Mouse (Mus musculus) kidney, adult 8-10 months (tissue): ENCODE results near the gene Ccdc43.
A peak's percentile ranks its signal among the peaks of the same experiment; 100 is the strongest.

Experiments used
- DNase-seq, 2 experiments: peaks; one replicate each; pipeline ENCODE4 v3.0.0; 2022

Gene Ccdc43

DNA sequence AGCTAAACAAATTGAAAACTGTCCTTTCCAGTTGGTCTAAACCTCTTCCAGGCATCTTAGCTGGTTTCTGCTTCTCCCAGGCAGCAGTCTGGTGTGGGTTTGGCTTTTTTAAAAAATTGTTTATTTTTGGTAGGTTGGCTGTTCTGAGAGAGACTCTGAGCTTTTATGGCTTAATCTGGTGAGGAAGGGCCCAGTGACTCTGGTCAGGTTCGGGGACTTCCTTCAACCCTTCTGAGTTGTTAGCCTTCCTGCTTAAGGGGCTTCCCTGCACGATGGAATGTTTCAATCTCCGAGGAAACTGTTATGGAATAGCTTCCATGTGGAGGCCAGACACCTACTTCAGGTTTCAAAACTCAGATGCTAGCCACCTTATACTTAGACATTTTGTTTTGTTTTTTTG, 34.2 kb downstream of the Ccdc43 start, which contains the start of gene Meioc:
Meioc (plus strand) TSS at position 301 of the 400 bp plus-strand sequence.
- no peak for DNase-seq

DNA sequence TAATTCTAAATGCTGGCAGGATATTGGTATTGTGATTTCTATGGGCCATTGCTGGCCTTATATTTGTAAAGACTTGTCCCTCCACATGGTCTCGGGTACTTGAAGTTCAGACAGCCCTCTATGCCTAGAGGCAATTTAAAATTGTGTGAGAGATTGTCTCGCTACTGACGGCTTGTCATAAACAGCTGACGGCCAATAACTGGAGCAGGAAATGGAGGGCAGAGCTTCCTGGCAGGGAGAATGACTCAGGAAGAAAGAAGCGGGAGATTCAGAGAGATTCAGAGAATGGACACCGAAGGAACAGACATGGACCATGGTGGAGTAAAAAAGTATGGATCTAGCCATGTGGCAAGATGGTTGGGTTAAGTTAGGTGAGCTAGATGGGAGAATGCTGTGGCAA, 40.7 kb downstream of the Ccdc43 start:
- no peak for DNase-seq

DNA sequence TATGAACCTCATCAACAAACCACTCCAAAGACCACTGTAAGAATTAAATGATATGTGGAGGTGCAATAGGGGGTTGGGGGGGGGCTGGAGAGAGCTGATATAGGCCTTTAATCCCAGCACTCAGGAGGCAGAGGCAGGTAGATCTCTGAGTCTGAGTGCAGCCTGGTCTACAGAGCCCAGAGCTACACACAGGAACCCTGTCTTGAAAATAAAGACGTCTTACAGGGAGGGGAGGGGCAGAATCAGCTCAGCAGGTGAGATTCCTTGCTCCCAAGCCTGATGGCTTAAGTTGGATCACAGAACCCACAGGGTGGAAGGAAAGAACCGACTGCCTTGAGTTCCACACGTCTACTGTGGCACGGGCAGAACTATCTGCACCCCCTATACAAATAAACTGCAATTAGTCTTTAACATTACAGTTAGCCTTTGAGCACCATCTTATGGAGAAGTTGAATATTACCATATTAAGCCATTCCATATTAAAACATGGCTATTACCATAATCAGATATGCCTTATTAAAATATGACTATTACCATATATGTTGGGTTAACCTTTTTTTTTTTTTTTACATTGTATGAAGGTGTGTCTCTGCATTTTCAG, 41.2 kb downstream of the Ccdc43 start:
- no peak for DNase-seq

DNA sequence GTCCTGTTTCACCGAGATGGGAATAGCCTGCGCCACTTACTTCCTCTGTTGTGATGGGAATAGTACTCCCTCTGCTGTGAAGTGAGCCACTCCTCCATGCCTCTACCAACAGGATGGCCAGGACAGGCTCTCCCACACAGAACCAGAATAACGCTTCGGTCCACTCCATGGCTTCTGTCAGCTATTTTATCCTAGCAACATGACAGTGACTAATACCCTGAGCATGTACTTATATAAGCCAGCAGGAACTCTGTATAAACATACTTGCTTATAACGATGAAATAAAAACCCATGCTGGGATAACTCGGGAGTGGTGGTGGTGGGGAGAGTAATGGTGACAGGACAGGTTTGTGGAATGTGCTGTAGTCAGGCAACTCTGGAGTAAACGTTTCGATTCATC, 41.7 kb downstream of the Ccdc43 start:
- DNase-seq = no peak

DNA sequence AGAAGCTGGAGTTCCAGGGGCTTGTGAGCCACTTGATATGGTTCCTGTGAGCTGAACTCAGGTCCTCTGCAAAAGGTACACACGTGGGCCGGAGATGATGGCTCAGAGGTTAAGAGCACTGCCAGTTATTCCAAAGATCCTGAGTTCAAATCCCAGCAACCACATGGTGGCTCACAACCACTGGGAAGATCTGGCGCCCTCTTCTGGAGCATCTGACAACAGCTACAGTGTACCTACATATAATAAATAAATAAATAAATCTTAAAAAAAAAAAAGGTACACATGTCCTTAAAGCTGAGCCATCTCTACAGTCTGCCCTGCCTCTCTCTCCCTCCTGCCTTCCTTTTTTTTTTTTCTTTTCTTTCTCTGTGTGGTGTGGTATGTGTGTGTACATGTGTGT, 44.7 kb downstream of the Ccdc43 start:
- no peak for DNase-seq

DNA sequence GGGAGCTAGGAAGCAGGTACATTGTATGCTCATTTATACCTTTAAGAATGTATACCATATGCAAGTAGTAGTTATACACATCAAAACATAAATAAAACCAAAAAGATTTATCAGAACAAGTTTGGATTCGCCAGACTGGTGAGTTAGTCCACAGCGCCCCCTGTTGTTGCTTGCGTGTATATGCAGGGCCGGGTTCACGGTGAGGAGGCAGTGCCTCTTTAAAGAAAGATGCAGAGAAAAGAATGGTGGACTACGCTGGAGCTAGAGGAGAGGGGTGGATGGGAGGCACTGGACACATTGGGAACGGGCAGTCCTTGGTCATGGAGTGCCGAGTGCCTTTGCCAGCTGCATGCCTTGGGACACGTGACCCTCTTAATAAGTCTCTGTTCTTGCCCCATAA, 46.2 kb downstream of the Ccdc43 start:
- DNase-seq = peak; percentile 8 to 45

DNA sequence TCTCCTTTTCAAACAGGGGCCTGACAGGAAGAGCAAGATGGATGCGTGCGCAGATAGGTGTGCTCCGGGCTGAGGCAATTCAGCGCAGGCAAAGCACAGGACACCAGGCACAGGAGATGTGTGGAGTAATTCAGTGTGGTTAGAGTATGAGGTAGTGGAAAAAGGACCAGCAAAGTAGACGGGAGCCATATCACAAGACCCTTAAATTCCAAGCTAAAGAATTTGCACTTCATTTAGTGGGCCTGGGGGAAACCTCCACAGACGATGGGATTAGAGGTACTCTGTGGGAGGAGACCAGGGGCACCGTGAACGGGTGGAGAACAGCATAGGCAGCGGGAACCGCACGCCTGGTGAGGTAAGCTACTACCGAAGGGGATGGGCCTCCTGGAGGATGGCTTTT, 49.7 kb downstream of the Ccdc43 start:
- DNase-seq = no peak

DNA sequence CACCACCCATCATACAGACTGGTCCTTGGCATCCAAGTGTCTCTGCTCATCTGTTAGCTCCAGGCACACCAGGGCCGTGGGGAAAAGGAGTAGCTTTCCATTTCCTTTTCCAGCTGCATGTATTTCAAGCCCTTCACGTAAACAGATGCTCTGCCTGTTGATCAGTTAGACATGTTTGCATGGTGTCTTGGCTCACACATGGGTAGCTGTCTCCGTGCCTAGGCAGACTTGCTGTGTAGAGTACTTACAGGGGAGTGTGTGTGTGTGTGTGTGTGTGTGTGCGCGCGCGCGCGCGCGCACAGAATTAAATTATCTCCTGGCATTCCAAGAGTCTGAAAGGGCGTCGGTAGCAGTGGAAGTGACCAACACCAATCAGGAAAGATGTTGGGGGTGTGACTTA, 51.4 kb downstream of the Ccdc43 start:
- DNase-seq = no peak

DNA sequence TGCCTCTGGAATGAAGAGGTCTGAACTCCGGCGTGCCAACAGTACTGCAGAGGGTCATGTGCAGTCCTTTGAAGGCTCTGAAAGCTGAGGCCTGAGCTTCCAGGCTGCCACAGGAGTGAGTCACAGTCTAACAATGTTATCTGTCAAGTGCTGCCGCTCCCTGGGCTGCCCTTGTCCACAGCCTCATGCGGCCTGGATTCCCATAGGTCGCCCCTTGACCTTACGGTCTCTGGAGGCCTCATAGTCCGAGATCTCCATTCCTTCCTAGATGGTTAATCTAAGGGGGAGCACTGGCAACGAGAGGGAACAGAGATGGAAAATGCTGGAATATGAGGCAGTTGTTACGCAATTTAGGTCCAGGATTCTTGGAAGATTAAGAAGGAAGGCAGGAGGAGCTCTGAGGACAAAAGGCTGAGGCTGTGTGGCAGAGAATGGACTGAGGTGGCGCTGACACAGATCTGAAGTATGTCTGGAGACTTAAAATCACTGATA, 53.6 kb downstream of the Ccdc43 start:
- DNase-seq = no peak

DNA sequence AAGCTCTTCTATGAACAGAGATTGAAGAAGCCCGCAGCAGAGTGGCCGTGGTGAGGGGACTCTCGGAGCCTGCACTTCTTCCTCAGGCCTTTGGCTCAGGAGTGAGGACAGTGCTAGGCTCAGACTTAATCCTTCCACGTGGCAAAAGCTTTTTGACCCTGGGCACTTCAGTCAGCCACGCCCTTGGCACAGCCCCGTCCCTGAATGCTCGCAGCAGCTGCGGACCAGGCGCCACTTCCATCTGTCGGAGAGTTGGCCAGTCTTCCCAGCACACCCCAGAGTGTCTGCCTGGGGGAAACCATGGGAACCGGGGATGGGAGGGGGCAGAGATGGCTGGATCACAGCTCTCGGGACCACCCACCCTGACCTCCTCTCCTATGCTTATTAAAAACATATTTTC, 60.7 kb downstream of the Ccdc43 start:
- DNase-seq = no peak
